Mouse (Mus musculus) ES-E14 (cell line): Measurements from ENCODE around the gene Rel.

Experiments used
- CHD2 ChIP-seq: IDR thresholded peaks from 2 replicates; pipeline ENCODE4 v1.6.1; 2014; ENCODE audit warnings: mild to moderate bottlenecking, low read depth, low read length, inconsistent platforms
- HCFC1 ChIP-seq: IDR thresholded peaks from 2 replicates; pipeline ENCODE4 v1.6.1; 2012; ENCODE audit warnings: low read length, inconsistent platforms, borderline replicate concordance; ENCODE audit not compliant: insufficient read depth
- MAFK ChIP-seq: IDR thresholded peaks from 2 replicates; pipeline ENCODE4 v1.6.1; 2014; ENCODE audit warnings: mild to moderate bottlenecking, low read depth, low read length, inconsistent platforms; ENCODE audit not compliant: insufficient read depth
- ZC3H11A ChIP-seq: IDR thresholded peaks from 2 replicates; pipeline ENCODE4 v1.6.1; 2012; ENCODE audit warnings: low read depth, mild to moderate bottlenecking, inconsistent platforms, low read length, borderline replicate concordance
- ZNF384 ChIP-seq: IDR thresholded peaks from 2 replicates; pipeline ENCODE4 v1.6.1; 2012; ENCODE audit warnings: low read depth, low read length, inconsistent platforms

GRCm38 (mm10) chr11:23698526-23698925 lies 72.2 kb downstream of the Rel start:
- TF ChIP-seq HCFC1 (no peak), CHD2 (no peak), MAFK (no peak), ZNF384 (no peak), ZC3H11A (no peak)
